Mouse (Mus musculus): Measurements from ENCODE around the gene Ppp1r35. TPM values are rescaled to one million over a fixed set of nuclear protein-coding genes. Genes with fewer than 3 reads are reported as not detected.

The Ppp1r35 gene
- polyA plus RNA-seq, 1 experiment from 2014 or later, result 21.3 TPM

GRCm38 (mm10) chr5:137768475-137768874 is 10.2 kb upstream of the Ppp1r35 start:
- Histone ChIP-seq H3K27me3 (no peaks in the 10 kb centered on the region), H3K4me2 (no peak overlapping the region), H3K9me3 (replicated peaks) (no peaks in the 10 kb centered on the region), H3K9ac (no peak overlapping the region), H3K4me1 (replicated peaks) (peaks cover 12% of the 10 kb centered on the region), H3K27ac (replicated peaks) (no peak overlapping the region), H3K36me3 (replicated peaks) (no peaks in the 10 kb centered on the region), H3K4me3 (replicated peaks) (no peak overlapping the region)
- no peak for ATAC-seq (ENCODE audit: insufficient read depth)
- WGBS (ENCODE audit: insufficient replicate concordance), result 44% methylated on average over 1 of the region's 1 CpGs

DNA sequence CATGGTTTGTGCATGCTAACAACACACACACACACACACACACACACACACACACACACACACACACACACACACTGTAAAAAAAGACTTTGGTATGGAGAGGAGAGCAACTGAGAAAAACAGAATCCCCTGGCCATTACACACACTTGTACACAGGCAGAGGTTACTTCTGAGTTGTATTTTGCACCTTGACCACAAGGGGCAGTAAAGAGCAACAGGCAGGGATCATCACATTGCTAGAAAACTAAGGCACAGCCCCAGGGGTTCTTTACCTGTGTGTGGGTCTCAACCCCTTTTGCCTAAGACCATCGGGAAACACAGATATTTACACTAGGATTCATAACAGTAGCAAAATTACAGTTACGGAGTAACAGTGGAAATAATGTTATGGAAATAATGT is 7.9 kb upstream of the Ppp1r35 start:
- Histone ChIP-seq H3K9ac (no peak overlapping the region), H3K36me3 (replicated peaks) (no peaks in the 10 kb centered on the region), H3K27me3 (no peaks in the 10 kb centered on the region), H3K4me3 (replicated peaks) (no peak overlapping the region), H3K27ac (replicated peaks) (no peak overlapping the region), H3K9me3 (replicated peaks) (no peaks in the 10 kb centered on the region), H3K4me2 (no peak overlapping the region), H3K4me1 (replicated peaks) (peaks cover 15% of the 10 kb centered on the region)
- 23% methylated on average over 2 of the region's 2 CpGs for WGBS (ENCODE audit: insufficient replicate concordance)
- ATAC-seq (ENCODE audit: insufficient read depth), result no peak

GRCm38 (mm10) chr5:137772755-137773154 is 5.9 kb upstream of the Ppp1r35 start:
- no peak for ATAC-seq (ENCODE audit: insufficient read depth)
- H3K36me3 ChIP-seq (replicated peaks), result no peaks in the 10 kb centered on the region
- H3K4me1 ChIP-seq (replicated peaks), result peaks cover 35% of the 10 kb centered on the region
- H3K4me2 ChIP-seq, result no peak overlapping the region
- no peak overlapping the region for H3K9ac ChIP-seq
- H3K4me3 ChIP-seq (replicated peaks), result no peak overlapping the region
- H3K27me3 ChIP-seq, result no peaks in the 10 kb centered on the region
- H3K9me3 ChIP-seq (replicated peaks), result no peaks in the 10 kb centered on the region
- H3K27ac ChIP-seq (replicated peaks), result no peak overlapping the region

DNA sequence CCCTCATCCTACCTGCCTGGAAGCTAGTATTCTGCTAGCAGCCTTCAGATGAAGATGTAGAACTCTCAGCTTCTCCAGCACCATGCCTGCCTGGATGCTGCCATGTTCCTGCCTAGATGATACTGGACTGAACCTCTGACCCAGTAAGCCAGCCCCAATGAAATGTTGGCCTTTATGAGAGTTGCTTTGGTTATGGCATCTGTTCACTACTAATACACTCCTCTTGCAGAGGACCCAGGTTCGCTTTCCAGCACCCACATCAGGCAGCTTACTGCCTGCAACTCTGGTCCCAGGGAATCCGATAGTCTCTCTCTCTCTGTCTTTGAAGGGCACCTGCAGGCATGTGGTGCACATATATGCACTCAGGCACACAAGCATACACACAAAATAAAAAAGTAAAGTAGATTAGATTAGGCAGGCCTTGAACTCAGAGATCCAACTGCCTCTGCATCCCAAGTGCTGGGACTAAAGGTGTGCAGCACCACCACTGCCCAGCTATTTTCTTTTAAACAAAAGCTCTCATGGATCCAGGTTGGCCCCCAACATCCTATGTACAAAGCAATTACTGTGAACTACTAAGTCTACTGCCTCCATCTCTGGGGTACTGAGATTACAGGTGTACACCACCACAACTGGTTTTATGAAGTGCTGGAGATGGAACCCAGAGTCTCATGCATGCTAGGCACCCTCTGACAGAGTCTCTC is 2.9 kb upstream of the Ppp1r35 start:
- Histone ChIP-seq H3K9me3 (replicated peaks) (no peaks in the 10 kb centered on the region), H3K4me1 (replicated peaks) (peaks cover 55% of the 10 kb centered on the region), H3K4me3 (replicated peaks) (no peak overlapping the region), H3K36me3 (replicated peaks) (peaks cover 9% of the 10 kb centered on the region), H3K27me3 (no peaks in the 10 kb centered on the region), H3K4me2 (no peak overlapping the region), H3K9ac (no peak overlapping the region), H3K27ac (replicated peaks) (peak overlapping the region; percentile 60)
- ATAC-seq (ENCODE audit: insufficient read depth), result no peak
- 83% methylated on average over 2 of the region's 2 CpGs for WGBS (ENCODE audit: insufficient replicate concordance)

DNA sequence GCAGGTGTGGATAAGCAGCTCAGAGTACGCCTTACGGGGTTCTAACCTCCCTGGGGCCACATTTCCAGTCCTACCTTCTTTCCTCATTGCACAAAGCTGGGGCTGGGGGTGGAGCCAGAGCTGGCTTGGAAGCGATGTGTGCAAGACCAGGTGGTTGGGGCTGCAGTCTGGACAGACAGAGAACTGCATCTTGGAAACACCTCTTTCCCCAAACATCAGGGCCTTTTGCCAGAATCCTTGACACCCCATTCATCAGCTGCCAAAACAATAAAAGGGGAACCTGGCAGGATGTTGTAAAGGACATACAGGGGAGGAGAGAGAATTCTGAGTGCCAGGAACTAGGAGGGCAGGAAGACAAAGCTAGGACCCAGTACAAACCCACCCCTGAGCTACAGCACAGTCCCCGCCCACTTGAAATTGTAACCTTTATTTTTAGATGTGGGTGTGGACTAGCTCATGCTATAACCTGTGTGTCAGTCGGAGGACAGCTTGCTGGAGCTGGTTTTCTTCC is 2.2 kb upstream of the Ppp1r35 start:
- no peak overlapping the region for H3K9ac ChIP-seq
- H3K27ac ChIP-seq (replicated peaks), result peak overlapping the region; percentile 60
- ATAC-seq (ENCODE audit: insufficient read depth), result no peak
- 19% methylated on average over 5 of the region's 5 CpGs for WGBS (ENCODE audit: insufficient replicate concordance)
- no peaks in the 10 kb centered on the region for H3K9me3 ChIP-seq (replicated peaks)
- H3K27me3 ChIP-seq, result no peaks in the 10 kb centered on the region
- no peak overlapping the region for H3K4me3 ChIP-seq (replicated peaks)
- H3K4me2 ChIP-seq, result peak overlapping the region; percentile 27; the same call in 1 of the 2 replicates
- peaks cover 57% of the 10 kb centered on the region for H3K4me1 ChIP-seq (replicated peaks)
- peaks cover 16% of the 10 kb centered on the region for H3K36me3 ChIP-seq (replicated peaks)

DNA sequence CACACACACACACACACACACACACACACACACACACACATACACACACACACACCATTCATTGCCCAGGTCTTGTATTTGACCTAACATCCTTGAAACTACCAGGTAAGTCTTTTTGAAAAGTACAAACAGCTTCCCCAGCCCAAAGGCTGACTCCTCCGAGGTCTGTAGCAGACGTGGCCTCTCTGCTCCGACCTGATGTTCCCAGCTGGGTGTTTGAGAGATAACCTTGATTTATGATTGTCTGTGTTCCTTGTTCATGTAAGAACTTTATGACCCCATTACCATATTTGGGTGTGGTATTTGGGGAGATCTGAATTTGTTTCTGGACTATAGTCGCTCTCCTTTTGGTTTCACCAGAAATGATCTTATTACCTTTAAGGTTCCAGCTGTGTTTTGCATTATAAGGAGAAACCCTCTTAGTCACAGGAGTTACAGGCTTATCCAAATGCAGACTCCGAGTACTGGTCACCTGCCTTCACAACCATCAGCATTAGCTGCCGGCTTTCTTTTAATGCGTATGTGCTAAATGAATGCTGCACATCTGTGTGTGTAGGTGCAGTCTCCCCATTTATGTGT is 1.3 kb upstream of the Ppp1r35 start:
- no peaks in the 10 kb centered on the region for H3K27me3 ChIP-seq
- peaks cover 25% of the 10 kb centered on the region for H3K36me3 ChIP-seq (replicated peaks)
- no peak overlapping the region for H3K4me2 ChIP-seq
- no peak overlapping the region for H3K27ac ChIP-seq (replicated peaks)
- H3K9ac ChIP-seq, result no peak overlapping the region
- H3K4me1 ChIP-seq (replicated peaks), result peaks cover 59% of the 10 kb centered on the region
- ATAC-seq (ENCODE audit: insufficient read depth), result no peak
- H3K9me3 ChIP-seq (replicated peaks), result no peaks in the 10 kb centered on the region
- 65% methylated on average over 7 of the region's 7 CpGs for WGBS (ENCODE audit: insufficient replicate concordance)
- no peak overlapping the region for H3K4me3 ChIP-seq (replicated peaks)

GRCm38 (mm10) chr5:137779053-137779933 is 644 bp downstream of the Ppp1r35 start:
- Histone ChIP-seq H3K9ac (peak overlapping the region; percentile 98), H3K27ac (replicated peaks) (peak overlapping the region; percentile 92), H3K4me2 (peak overlapping the region; percentile 99), H3K36me3 (replicated peaks) (peaks cover 45% of the 10 kb centered on the region), H3K27me3 (no peaks in the 10 kb centered on the region), H3K4me3 (replicated peaks) (peak overlapping the region; percentile 95), H3K4me1 (replicated peaks) (peaks cover 68% of the 10 kb centered on the region), H3K9me3 (replicated peaks) (no peaks in the 10 kb centered on the region)
- ATAC-seq (ENCODE audit: insufficient read depth), result peak; percentile 74
- under 1% methylated on average over 83 of the region's 83 CpGs for WGBS (ENCODE audit: insufficient replicate concordance)

DNA sequence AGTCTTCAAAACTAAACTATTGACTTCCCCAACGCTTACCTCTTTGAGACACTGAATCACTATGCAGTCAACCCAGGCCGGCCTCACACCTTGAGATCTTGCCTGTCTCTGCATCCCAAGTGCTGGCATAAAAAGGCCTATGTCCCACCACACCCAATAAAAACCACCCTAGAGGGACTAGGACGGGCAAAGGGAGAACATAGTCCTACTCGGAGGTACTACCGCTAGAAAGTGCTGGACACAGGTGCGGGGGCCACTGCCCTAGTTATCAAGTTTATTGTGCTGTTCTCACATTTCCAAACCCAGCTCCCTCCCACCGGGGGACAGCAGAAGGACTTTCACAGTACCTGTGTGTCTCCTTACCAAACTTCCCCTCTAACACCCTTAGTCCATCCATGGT is 3.0 kb downstream of the Ppp1r35 start:
- no peaks in the 10 kb centered on the region for H3K9me3 ChIP-seq (replicated peaks)
- no peak overlapping the region for H3K4me2 ChIP-seq
- no peak overlapping the region for H3K27ac ChIP-seq (replicated peaks)
- peaks cover 69% of the 10 kb centered on the region for H3K4me1 ChIP-seq (replicated peaks)
- H3K4me3 ChIP-seq (replicated peaks), result no peak overlapping the region
- peaks cover 51% of the 10 kb centered on the region for H3K36me3 ChIP-seq (replicated peaks)
- no peaks in the 10 kb centered on the region for H3K27me3 ChIP-seq
- 89% methylated on average over 7 of the region's 7 CpGs for WGBS (ENCODE audit: insufficient replicate concordance)
- no peak overlapping the region for H3K9ac ChIP-seq
- ATAC-seq (ENCODE audit: insufficient read depth), result no peak

DNA sequence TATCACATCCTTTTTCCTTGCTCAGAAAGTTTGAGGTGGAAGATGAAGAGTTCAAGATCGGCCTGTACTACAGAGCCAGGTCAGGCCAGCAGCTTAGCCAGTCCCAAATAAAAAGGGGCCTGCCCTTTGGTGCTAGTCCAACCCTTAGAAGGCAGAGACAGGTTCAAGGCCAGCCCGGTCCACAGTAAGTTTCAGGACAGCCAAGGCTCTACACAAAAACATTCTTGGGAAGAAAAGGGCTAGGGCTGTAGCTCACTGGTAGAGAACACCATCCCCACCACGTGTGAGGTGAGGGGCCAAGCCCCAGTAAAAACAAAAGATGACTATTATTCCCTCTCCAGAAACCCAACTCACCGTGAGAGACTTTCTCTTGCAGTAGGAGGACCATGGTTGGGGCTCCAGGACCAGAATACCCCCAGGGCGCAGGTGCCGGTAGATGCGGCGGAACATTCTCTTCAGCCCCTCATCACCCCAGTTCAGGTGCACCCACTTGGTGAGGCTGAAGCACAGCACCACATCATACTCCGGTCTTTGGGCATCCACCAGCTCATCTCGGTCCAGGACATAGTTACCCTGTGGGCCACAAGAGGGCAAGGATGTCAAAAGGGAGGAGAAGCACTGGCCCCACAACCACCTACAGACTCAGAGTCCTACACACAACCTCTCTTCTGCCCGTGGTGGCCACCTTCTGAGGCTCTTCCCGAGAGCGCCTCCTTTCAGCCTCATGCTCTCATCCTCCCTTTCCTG is 4.3 kb downstream of the Ppp1r35 start:
- no peak for ATAC-seq (ENCODE audit: insufficient read depth)
- Histone ChIP-seq H3K9me3 (replicated peaks) (no peaks in the 10 kb centered on the region), H3K4me3 (replicated peaks) (peak overlapping the region; percentile 80), H3K27ac (replicated peaks) (peak overlapping the region; percentile 51; the same call in 1 of the 2 replicates), H3K4me1 (replicated peaks) (peaks cover 64% of the 10 kb centered on the region), H3K9ac (peak overlapping the region; percentile 92; the same call in 1 of the 2 replicates), H3K4me2 (peak overlapping the region; percentile 90), H3K27me3 (no peaks in the 10 kb centered on the region; the same call in 1 of the 2 replicates), H3K36me3 (replicated peaks) (peaks cover 51% of the 10 kb centered on the region)
- WGBS (ENCODE audit: insufficient replicate concordance), result 78% methylated on average over 13 of the region's 13 CpGs

DNA sequence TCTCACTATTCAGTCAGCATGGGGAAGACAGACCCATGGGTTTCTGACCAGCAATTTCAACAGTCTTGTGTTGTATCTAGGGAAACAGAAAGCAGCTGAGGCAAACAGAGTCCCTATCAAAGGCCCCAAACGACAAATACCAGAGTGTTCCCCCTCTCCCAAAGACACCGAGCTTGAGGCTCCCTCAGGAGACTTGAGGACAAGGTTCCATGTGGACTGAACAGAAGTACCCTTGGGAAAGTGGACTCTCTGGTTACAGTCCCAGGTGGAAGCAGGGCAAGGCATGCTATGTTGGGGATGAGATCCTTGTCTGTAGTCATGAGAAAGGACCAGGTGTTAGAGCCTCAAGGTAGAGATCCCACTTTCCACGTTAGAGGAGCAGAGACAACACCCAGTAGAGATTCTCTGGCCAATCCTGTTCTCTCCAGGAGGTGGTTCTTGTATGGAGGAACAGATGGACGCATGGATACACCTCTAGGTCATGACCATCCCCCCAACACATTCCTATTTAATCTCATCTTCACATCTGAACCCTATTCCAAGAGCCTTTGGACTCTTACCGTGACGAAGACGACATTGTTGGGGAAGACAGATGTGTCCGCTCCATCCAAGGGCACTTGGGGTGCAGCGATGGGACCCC is 5.4 kb downstream of the Ppp1r35 start:
- peak overlapping the region; percentile 80 for H3K4me3 ChIP-seq (replicated peaks)
- no peaks in the 10 kb centered on the region for H3K9me3 ChIP-seq (replicated peaks)
- H3K27ac ChIP-seq (replicated peaks), result peak overlapping the region; percentile 51
- 58% methylated on average over 9 of the region's 9 CpGs for WGBS (ENCODE audit: insufficient replicate concordance)
- peaks cover 62% of the 10 kb centered on the region for H3K4me1 ChIP-seq (replicated peaks)
- peaks cover 8% of the 10 kb centered on the region; the same call in 1 of the 2 replicates for H3K27me3 ChIP-seq
- peak overlapping the region; percentile 92 for H3K9ac ChIP-seq
- ATAC-seq (ENCODE audit: insufficient read depth), result no peak
- peak overlapping the region; percentile 90 for H3K4me2 ChIP-seq
- H3K36me3 ChIP-seq (replicated peaks), result peaks cover 51% of the 10 kb centered on the region
